Mouse (Mus musculus) thymus, postnatal 14 days (tissue): ENCODE measurements at regions not wholly inside any gene's neighbourhood (a gene's known extent, or its start where the extent isn't known, plus 50 kb on each side); places are given as distances from the start of the nearest gene placed in this dataset.

Source experiments
- DNase-seq: peaks from one replicate; pipeline ENCODE4 v3.0.0; 2021

GRCm38 (mm10) chr15:36427334-36427733 is 580.2 kb downstream of the Zfp706 start:
- DNase-seq, result peak; percentile 9

- DNase-seq, result no peak
Measured at GRCm38 (mm10) chr15:36425902-36426301, 581.7 kb downstream of the Zfp706 start.

GRCm38 (mm10) chr15:36424047-36424446 is 583.5 kb downstream of the Zfp706 start:
- DNase-seq, result no peak

GRCm38 (mm10) chr15:36422781-36423180 is 584.8 kb downstream of the Zfp706 start:
- DNase-seq, result no peak

- no peak for DNase-seq
Measured at GRCm38 (mm10) chr15:36419943-36420480, 587.6 kb downstream of the Zfp706 start.

- no peak for DNase-seq
Measured at GRCm38 (mm10) chr15:36417426-36417825, 590.1 kb downstream of the Zfp706 start.

- no peak for DNase-seq
Measured at GRCm38 (mm10) chr15:36415552-36416249, 591.9 kb downstream of the Zfp706 start.

GRCm38 (mm10) chr15:36412016-36412415 is 595.6 kb downstream of the Zfp706 start:
- DNase-seq, result no peak

- DNase-seq, result no peak
Measured at GRCm38 (mm10) chr15:36405446-36405845, 602.1 kb downstream of the Zfp706 start.

- DNase-seq, result no peak
Measured at GRCm38 (mm10) chr15:36403336-36404119, 604.0 kb downstream of the Zfp706 start.

- no peak for DNase-seq
Measured at GRCm38 (mm10) chr15:36402051-36402450, 605.5 kb downstream of the Zfp706 start.

GRCm38 (mm10) chr15:36400311-36400840 is 607.2 kb downstream of the Zfp706 start:
- no peak for DNase-seq

GRCm38 (mm10) chr15:36399355-36400012 is 608.1 kb downstream of the Zfp706 start:
- no peak for DNase-seq

- no peak for DNase-seq
Measured at GRCm38 (mm10) chr15:36398099-36398982, 609.2 kb downstream of the Zfp706 start.

- peak; percentile 55 for DNase-seq
Measured at GRCm38 (mm10) chr15:36396791-36397190, 610.8 kb downstream of the Zfp706 start.

- DNase-seq, result peak; percentile 54
Measured at GRCm38 (mm10) chr15:36396245-36396644, 611.3 kb downstream of the Zfp706 start.

GRCm38 (mm10) chr15:36395672-36396050 is 611.9 kb downstream of the Zfp706 start:
- DNase-seq, result no peak

GRCm38 (mm10) chr15:36394914-36395671 is 612.5 kb downstream of the Zfp706 start:
- no peak for DNase-seq

- no peak for DNase-seq
Measured at GRCm38 (mm10) chr15:36389775-36390174, 617.8 kb downstream of the Zfp706 start.

- DNase-seq, result no peak
Measured at GRCm38 (mm10) chr15:36381228-36381671, 626.3 kb downstream of the Zfp706 start.
